Mouse (Mus musculus): ENCODE data around the gene Stambp. TPM values are rescaled to one million over a fixed set of nuclear protein-coding genes. Genes with fewer than 3 reads are reported as not detected.

Stambp gene
- polyA plus RNA-seq, 1 experiment: 5.2 TPM

DNA sequence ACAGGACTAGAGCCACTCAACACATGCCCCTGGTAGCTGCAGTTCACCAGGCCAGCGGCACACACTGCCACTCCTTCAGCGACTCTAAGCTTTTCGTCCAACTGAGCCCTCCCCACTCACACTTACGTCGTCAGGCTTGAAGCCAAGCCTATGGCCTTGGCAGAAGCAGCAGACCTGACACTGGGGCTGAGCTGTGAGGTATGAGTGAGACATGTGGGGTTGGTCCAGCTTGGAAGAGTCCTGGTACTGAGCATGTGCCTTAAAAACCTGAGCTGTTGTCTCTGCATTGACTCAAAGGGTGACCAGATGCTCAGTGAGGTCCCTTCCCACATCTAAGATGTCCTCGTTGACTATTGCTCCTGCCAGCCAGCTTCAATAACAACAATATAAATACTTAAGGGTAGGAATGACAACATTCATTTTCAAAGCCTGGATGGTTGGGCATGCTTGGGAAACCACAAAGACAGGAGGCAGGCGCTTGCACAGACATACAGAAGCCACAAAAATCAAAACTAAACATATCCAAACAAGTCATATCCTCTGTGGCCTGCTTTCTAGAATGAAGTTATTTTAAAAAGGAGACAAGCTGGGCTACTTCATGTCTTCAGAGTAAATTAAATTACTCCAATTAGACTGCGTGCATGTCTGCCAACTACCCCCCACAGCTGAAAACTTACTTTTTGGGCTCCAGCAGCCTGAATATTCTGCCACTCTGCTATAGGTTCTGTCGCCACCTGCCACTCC is 76.3 kb downstream of the Stambp start:
- H3K4me1 ChIP-seq (ENCODE audit: control insufficient read depth, insufficient read depth, insufficient read length): no peaks in the 10 kb centered on the region
- H3K27ac ChIP-seq (ENCODE audit: insufficient read depth, low read length): no peak overlapping the region
- peaks cover 10% of the 10 kb centered on the region for H3K36me3 ChIP-seq (ENCODE audit: control insufficient read depth, insufficient read depth, low read length)
- TF ChIP-seq CTCF (IDR thresholded peaks at IDR 0.05; ENCODE audit: extremely low read depth, insufficient read depth, insufficient read length, insufficient replicate concordance) (no peak), POLR2A (IDR thresholded peaks at IDR 0.05; ENCODE audit: low read depth, low read length) (no peak)
- H3K27me3 ChIP-seq (ENCODE audit: control insufficient read depth, insufficient read depth, low read length): no peaks in the 10 kb centered on the region
- DNase-seq (ENCODE audit: low read depth in 1 of 2, low spot score in 2 of 2): no peak
- no peak overlapping the region for H3K4me3 ChIP-seq (ENCODE audit: extremely low read depth, insufficient read depth, insufficient read length)
- 91% methylated on average over 9 of the region's 9 CpGs for WGBS

Other genes with a start within 250 kb of the Stambp start
- gene Mthfd2, start 246.8 kb downstream of the Stambp start, polyA plus RNA-seq (2012; rRNA removed): 7.1 and 7.7 TPM in 2 replicates
- gene Mob1a, start 246.7 kb downstream of the Stambp start, polyA plus RNA-seq (2012; rRNA removed): 28.3 and 35.1 TPM in 2 replicates
- 7.7 and 74.0 TPM in 2 replicates for gene Bola3, start 223.6 kb downstream of the Stambp start, polyA plus RNA-seq (2012; rRNA removed)
- 21.1 and 22.9 TPM in 2 replicates for gene Tet3, start 113.6 kb downstream of the Stambp start, polyA plus RNA-seq (2012; rRNA removed)
- gene Dguok, start 65.8 kb downstream of the Stambp start, polyA plus RNA-seq (2012; rRNA removed): 41.8 and 44.9 TPM in 2 replicates
- 14.8 and 15.9 TPM in 2 replicates for gene Actg2, start 36.5 kb downstream of the Stambp start, polyA plus RNA-seq (2012; rRNA removed)
- not detected in 2 replicates for gene Clec4f, start 83.5 kb upstream of the Stambp start, polyA plus RNA-seq (2012; rRNA removed)
- gene Cd207, start 105.1 kb upstream of the Stambp start, polyA plus RNA-seq (2012; rRNA removed): 0.49 and 3.4 TPM in 2 replicates
- not detected in 2 replicates for gene Vax2, start 138.5 kb upstream of the Stambp start, polyA plus RNA-seq (2012; rRNA removed)
- gene Atp6v1b1, start 170.3 kb upstream of the Stambp start, polyA plus RNA-seq (2012; rRNA removed): 0.14 TPM in 1 of 2 replicates, not detected in the other
- gene Ankrd53, start 189.9 kb upstream of the Stambp start, polyA plus RNA-seq (2012; rRNA removed): not detected in 2 replicates
- gene Tex261, start 203.1 kb upstream of the Stambp start, polyA plus RNA-seq (2012; rRNA removed): 71.3 and 71.7 TPM in 2 replicates
- gene Nagk, start 222.3 kb upstream of the Stambp start, polyA plus RNA-seq (2012; rRNA removed): 12.7 and 16.1 TPM in 2 replicates

Measured in spleen, adult 2 months (tissue).